Mouse (Mus musculus): Measurements from ENCODE around the gene Gm45799. TPM values are rescaled to one million over a fixed set of nuclear protein-coding genes. Genes with fewer than 3 reads are reported as not detected.

Gene Gm45799
- polyA plus RNA-seq, 1 experiment from 2014 or later = 35.8 TPM

GRCm38 (mm10) chr7:105628633-105629032, 11.7 kb upstream of the Gm45799 start:
- DNase-seq (ENCODE audit: low spot score) (peak; percentile 81), ATAC-seq (replicated peaks; ENCODE audit: low FRiP score, low read depth) (no peak)
- TF ChIP-seq CTCF (IDR thresholded peaks at IDR 0.05; ENCODE audit: low read depth) = no peak
- Histone ChIP-seq H3K4me1 (replicated peaks; ENCODE audit: insufficient read depth, low read length) (peaks cover 10% of the 10 kb centered on the region), H3K9ac (ENCODE audit: low read depth, low read length) (no peak overlapping the region), H3K9me3 (replicated peaks; ENCODE audit: low read length) (no peaks in the 10 kb centered on the region), H3K36me3 (ENCODE audit: insufficient read depth, low read length) (peaks cover 11% of the 10 kb centered on the region; the same call in 1 of the 2 replicates), H3K27ac (no peak overlapping the region), H3K4me3 (replicated peaks; ENCODE audit: low read depth, low read length) (no peak overlapping the region), H3K4me2 (ENCODE audit: low read length) (no peak overlapping the region), H3K27me3 (ENCODE audit: insufficient read depth, low read length) (no peaks in the 10 kb centered on the region)
- WGBS = 24% methylated on average over 3 of the region's 3 CpGs

GRCm38 (mm10) chr7:105632551-105632972, 7.8 kb upstream of the Gm45799 start:
- Histone ChIP-seq H3K27me3 (ENCODE audit: insufficient read depth, low read length) (no peaks in the 10 kb centered on the region), H3K4me3 (replicated peaks; ENCODE audit: low read depth, low read length) (peak overlapping the region; percentile 92), H3K9me3 (replicated peaks; ENCODE audit: low read length) (no peaks in the 10 kb centered on the region), H3K36me3 (ENCODE audit: insufficient read depth, low read length) (peaks cover 15% of the 10 kb centered on the region; the same call in 1 of the 2 replicates), H3K27ac (0 out of 2 replicates have a peak overlapping the region, but pooled peaks have one; percentile 25), H3K4me2 (ENCODE audit: low read length) (peak overlapping the region; percentile 83), H3K4me1 (replicated peaks; ENCODE audit: insufficient read depth, low read length) (peaks cover 10% of the 10 kb centered on the region), H3K9ac (ENCODE audit: low read depth, low read length) (peak overlapping the region; percentile 86)
- DNase-seq (ENCODE audit: low spot score) = no peak
- TF ChIP-seq CTCF (IDR thresholded peaks at IDR 0.05; ENCODE audit: low read depth) = no peak
- 9% methylated on average over 4 of the region's 4 CpGs for WGBS
- ATAC-seq (replicated peaks; ENCODE audit: low FRiP score, low read depth) = no peak

GRCm38 (mm10) chr7:105633127-105633800, 7.1 kb upstream of the Gm45799 start, which contains the start of gene Trim3:
Gene Trim3 (minus strand): TSS chr7:105633571.
- WGBS = under 1% methylated on average over 65 of the region's 71 CpGs
- peak within 1 kb of the TSS; percentile 92 for H3K4me3 ChIP-seq (replicated peaks; ENCODE audit: low read depth, low read length)

GRCm38 (mm10) chr7:105633801-105634135, 6.6 kb upstream of the Gm45799 start:
- no peak for TF ChIP-seq CTCF (IDR thresholded peaks at IDR 0.05; ENCODE audit: low read depth)
- no peak for DNase-seq (ENCODE audit: low spot score)

More at GRCm38 (mm10) chr7:105633127-105633800, 7.1 kb upstream of the Gm45799 start, which contains the start of gene Trim3:
- peak within 1 kb of the TSS; percentile 86 for H3K9ac ChIP-seq (ENCODE audit: low read depth, low read length)
- peak within 1 kb of the TSS; percentile 72 for H3K27ac ChIP-seq
- H3K4me2 ChIP-seq (ENCODE audit: low read length) = peak within 1 kb of the TSS; percentile 83
- H3K27me3 ChIP-seq (ENCODE audit: insufficient read depth, low read length) = no peaks in the 10 kb centered on the region
- peak; percentile 91 for DNase-seq (ENCODE audit: low spot score)
- TF ChIP-seq CTCF (IDR thresholded peaks at IDR 0.05; ENCODE audit: low read depth) = no peak
- peaks cover 10% of the 10 kb centered on the region for H3K4me1 ChIP-seq (replicated peaks; ENCODE audit: insufficient read depth, low read length)
- ATAC-seq (replicated peaks; ENCODE audit: low FRiP score, low read depth) = peak; percentile 91
- H3K36me3 ChIP-seq (ENCODE audit: insufficient read depth, low read length) = peaks cover 20% of the 10 kb centered on the region; the same call in 1 of the 2 replicates
- H3K9me3 ChIP-seq (replicated peaks; ENCODE audit: low read length) = no peaks in the 10 kb centered on the region

GRCm38 (mm10) chr7:105634272-105634920, 6.0 kb upstream of the Gm45799 start:
- no peak overlapping the region for H3K4me3 ChIP-seq (replicated peaks; ENCODE audit: low read depth, low read length)

More at GRCm38 (mm10) chr7:105633801-105634135, 6.6 kb upstream of the Gm45799 start:
- Histone ChIP-seq H3K27ac (0 out of 2 replicates have a peak overlapping the region, but pooled peaks have one; percentile 72), H3K4me1 (replicated peaks; ENCODE audit: insufficient read depth, low read length) (peaks cover 6% of the 10 kb centered on the region; the same call in 1 of the 2 replicates), H3K27me3 (ENCODE audit: insufficient read depth, low read length) (no peaks in the 10 kb centered on the region), H3K4me3 (replicated peaks; ENCODE audit: low read depth, low read length) (peak overlapping the region; percentile 92), H3K36me3 (ENCODE audit: insufficient read depth, low read length) (peaks cover 20% of the 10 kb centered on the region; the same call in 1 of the 2 replicates), H3K4me2 (ENCODE audit: low read length) (peak overlapping the region; percentile 83), H3K9me3 (replicated peaks; ENCODE audit: low read length) (no peaks in the 10 kb centered on the region), H3K9ac (ENCODE audit: low read depth, low read length) (peak overlapping the region; percentile 86)
- ATAC-seq (replicated peaks; ENCODE audit: low FRiP score, low read depth) = no peak
- WGBS = 2% methylated on average over 10 of the region's 10 CpGs

GRCm38 (mm10) chr7:105635726-105636125, 4.6 kb upstream of the Gm45799 start:
- ATAC-seq (replicated peaks; ENCODE audit: low FRiP score, low read depth) = no peak
- no peak overlapping the region for H3K4me3 ChIP-seq (replicated peaks; ENCODE audit: low read depth, low read length)

More at GRCm38 (mm10) chr7:105634272-105634920, 6.0 kb upstream of the Gm45799 start:
- 57% methylated on average over 9 of the region's 9 CpGs for WGBS
- H3K4me2 ChIP-seq (ENCODE audit: low read length) = peak overlapping the region; percentile 83
- H3K36me3 ChIP-seq (ENCODE audit: insufficient read depth, low read length) = peaks cover 20% of the 10 kb centered on the region; the same call in 1 of the 2 replicates
- ATAC-seq (replicated peaks; ENCODE audit: low FRiP score, low read depth) = no peak
- no peak overlapping the region for H3K9ac ChIP-seq (ENCODE audit: low read depth, low read length)
- no peak for TF ChIP-seq CTCF (IDR thresholded peaks at IDR 0.05; ENCODE audit: low read depth)
- H3K4me1 ChIP-seq (replicated peaks; ENCODE audit: insufficient read depth, low read length) = peaks cover 10% of the 10 kb centered on the region
- DNase-seq (ENCODE audit: low spot score) = no peak
- H3K27ac ChIP-seq = no peak overlapping the region
- H3K27me3 ChIP-seq (ENCODE audit: insufficient read depth, low read length) = no peaks in the 10 kb centered on the region
- H3K9me3 ChIP-seq (replicated peaks; ENCODE audit: low read length) = no peaks in the 10 kb centered on the region

More at GRCm38 (mm10) chr7:105635726-105636125, 4.6 kb upstream of the Gm45799 start:
- no peak for DNase-seq (ENCODE audit: low spot score)
- H3K9ac ChIP-seq (ENCODE audit: low read depth, low read length) = no peak overlapping the region
- H3K36me3 ChIP-seq (ENCODE audit: insufficient read depth, low read length) = peaks cover 20% of the 10 kb centered on the region; the same call in 1 of the 2 replicates
- WGBS = 100% methylated on average over 2 of the region's 2 CpGs
- TF ChIP-seq CTCF (IDR thresholded peaks at IDR 0.05; ENCODE audit: low read depth) = no peak
- peaks cover 12% of the 10 kb centered on the region for H3K4me1 ChIP-seq (replicated peaks; ENCODE audit: insufficient read depth, low read length)
- H3K27me3 ChIP-seq (ENCODE audit: insufficient read depth, low read length) = no peaks in the 10 kb centered on the region
- no peaks in the 10 kb centered on the region for H3K9me3 ChIP-seq (replicated peaks; ENCODE audit: low read length)
- H3K27ac ChIP-seq = no peak overlapping the region
- no peak overlapping the region for H3K4me2 ChIP-seq (ENCODE audit: low read length)

All from kidney, postnatal 0 days (tissue).